Mouse (Mus musculus) heart, embryonic 14.5 days (tissue): Measurements from ENCODE around the gene Man2a1. TPM values are rescaled to one million over a fixed set of nuclear protein-coding genes. Genes with fewer than 3 reads are reported as not detected.

Source experiments
- ATAC-seq: fragments of 200-750 bp; cut with Nextera tagmentation; 2 replicates; pipeline ENCODE4 v1.8.0; 2017; ENCODE audit warnings: low read depth, moderate TSS enrichment; ENCODE audit not compliant: insufficient number of reproducible peaks, insufficient read depth, low FRiP score
- H3K27ac ChIP-seq, 2 experiments: fragments of 200-500 bp in 1 of 2; fragments of 300-500 bp in 1 of 2; sonication (generic) in 1 of 2; replicated peaks in 1 of 2; 2 replicates each; pipeline ENCODE4 v1.5.1; 2012 to 2014; ENCODE audit warnings: low read depth in 2 of 2, low read length in 2 of 2, control low read depth in 1 of 2, mild to moderate bottlenecking in 1 of 2, mixed read lengths in 1 of 2; ENCODE audit not compliant: control insufficient read depth in 1 of 2, insufficient read depth in 1 of 2
- H3K27me3 ChIP-seq: fragments of 300-500 bp; sonication (generic); 2 replicates; pipeline ENCODE4 v1.6.1; 2014; ENCODE audit warnings: mild to moderate bottlenecking, low read length, control low read depth; ENCODE audit not compliant: control insufficient read depth, insufficient read depth
- H3K36me3 ChIP-seq: fragments of 300-500 bp; sonication (generic); 2 replicates; pipeline ENCODE4 v1.6.1; 2014; ENCODE audit warnings: mild to moderate bottlenecking, control low read depth, low read length, mixed read lengths; ENCODE audit not compliant: control insufficient read depth, insufficient read depth
- H3K4me1 ChIP-seq, 2 experiments: fragments of 200-500 bp in 1 of 2; fragments of 300-500 bp in 1 of 2; sonication (generic) in 1 of 2; 2 replicates each; pipeline ENCODE4 v1.6.1; 2012 to 2014; ENCODE audit warnings: low read length in 2 of 2, control low read depth in 1 of 2, mixed read lengths in 1 of 2; ENCODE audit not compliant: control insufficient read depth in 2 of 2, insufficient read depth in 2 of 2
- H3K4me2 ChIP-seq: fragments of 300-500 bp; sonication (generic); 2 replicates; pipeline ENCODE4 v1.6.1; 2014; ENCODE audit warnings: mild to moderate bottlenecking, low read length
- H3K4me3 ChIP-seq, 2 experiments: fragments of 200-500 bp in 1 of 2; fragments of 300-500 bp in 1 of 2; sonication (generic) in 1 of 2; 2 replicates each; pipeline ENCODE4 v1.5.1; 2012 to 2014; ENCODE audit warnings: low read length in 2 of 2, mild to moderate bottlenecking in 2 of 2, control low read depth in 1 of 2, low read depth in 1 of 2, moderate library complexity in 1 of 2; ENCODE audit not compliant: control insufficient read depth in 1 of 2, insufficient read depth in 1 of 2
- H3K9ac ChIP-seq: fragments of 300-500 bp; sonication (generic); 2 replicates; pipeline ENCODE4 v1.6.1; 2014; ENCODE audit warnings: mild to moderate bottlenecking, low read length
- H3K9me3 ChIP-seq: fragments of 300-500 bp; sonication (generic); 2 replicates; pipeline ENCODE4 v1.6.1; 2016; ENCODE audit warnings: low read length, control low read depth; ENCODE audit not compliant: control insufficient read depth
- WGBS: fragments of 180-500 bp; shearing (Covaris S2); extraction: QIAGEN DNeasy Blood & Tissue Kit; methylation state at CpG from one replicate; pipeline ENCODE4 v1.1.7; 2014; 5-methylcytosine and 5-hydroxymethylcytosine counted together
- polyA plus RNA-seq: library from polyadenylated mRNA; unstranded; fragments of >200 nt; fragmentation: Nextera tagmentation; extraction: Ambion mirVana; gene quantifications from 2 replicates; pipeline ENCODE4 v1.2.1, GENCODE M21; 2014

Gene Man2a1
- 3.7 and 5.7 TPM in 2 replicates for polyA plus RNA-seq

GRCm38 (mm10) chr17:64600372-64601090 lies at the start of gene Man2a1:
Man2a1 (plus strand) TSS chr17:64600736.
- under 1% methylated on average over 50 of the region's 69 CpGs for WGBS
- Histone ChIP-seq H3K9me3 (no peaks in the 10 kb centered on the region), H3K27ac (peak within 1 kb of the TSS; percentile 76 to 91), H3K36me3 (no peaks in the 10 kb centered on the region), H3K4me2 (peak within 1 kb of the TSS; percentile 87), H3K4me1 (peaks cover 6 to 19% of the 10 kb centered on the region in 2 experiments; a peak in 2 of 4 replicates), H3K4me3 (peak within 1 kb of the TSS; percentile 65 to 88), H3K27me3 (no peaks in the 10 kb centered on the region), H3K9ac (peak within 1 kb of the TSS; percentile 93)
- ATAC-seq, result peak; percentile 96

GRCm38 (mm10) chr17:64553358-64553757 lies 47.2 kb upstream of the Man2a1 start:
- H3K4me2 ChIP-seq, result no peak overlapping the region
- no peaks in the 10 kb centered on the region for H3K27me3 ChIP-seq
- no peak overlapping the region for H3K9ac ChIP-seq
- no peaks in the 10 kb centered on the region for H3K36me3 ChIP-seq
- 86% methylated on average over 10 of the region's 10 CpGs for WGBS
- no peak overlapping the region for H3K27ac ChIP-seq
- no peaks in the 10 kb centered on the region for H3K9me3 ChIP-seq
- no peak for ATAC-seq
- no peak overlapping the region for H3K4me3 ChIP-seq
- peaks cover 0 to 3% of the 10 kb centered on the region in 2 experiments; a peak in 2 of 4 replicates for H3K4me1 ChIP-seq

GRCm38 (mm10) chr17:64554901-64555300 lies 45.6 kb upstream of the Man2a1 start:
- WGBS, result 71% methylated on average over 3 of the region's 3 CpGs
- Histone ChIP-seq H3K4me3 (no peak overlapping the region), H3K27me3 (no peaks in the 10 kb centered on the region), H3K9ac (no peak overlapping the region), H3K4me1 (peaks cover 0 to 7% of the 10 kb centered on the region in 2 experiments; a peak in 2 of 4 replicates), H3K36me3 (no peaks in the 10 kb centered on the region), H3K27ac (no peak overlapping the region), H3K4me2 (no peak overlapping the region), H3K9me3 (no peaks in the 10 kb centered on the region)
- ATAC-seq, result no peak

GRCm38 (mm10) chr17:64556661-64557445 lies 43.7 kb upstream of the Man2a1 start:
- 88% methylated on average over 22 of the region's 22 CpGs for WGBS
- Histone ChIP-seq H3K4me2 (no peak overlapping the region), H3K36me3 (no peaks in the 10 kb centered on the region), H3K9me3 (no peaks in the 10 kb centered on the region), H3K4me1 (peaks cover 0 to 7% of the 10 kb centered on the region in 2 experiments; a peak in 2 of 4 replicates), H3K4me3 (no peak overlapping the region), H3K9ac (no peak overlapping the region), H3K27me3 (no peaks in the 10 kb centered on the region), H3K27ac (no peak overlapping the region)
- no peak for ATAC-seq

- peaks cover 0 to 7% of the 10 kb centered on the region in 2 experiments; a peak in 2 of 4 replicates for H3K4me1 ChIP-seq
- no peaks in the 10 kb centered on the region for H3K9me3 ChIP-seq
- H3K9ac ChIP-seq, result no peak overlapping the region
- H3K27me3 ChIP-seq, result no peaks in the 10 kb centered on the region
- no peak overlapping the region for H3K27ac ChIP-seq
- H3K4me2 ChIP-seq, result peak overlapping the region; percentile 42
- H3K36me3 ChIP-seq, result no peaks in the 10 kb centered on the region
- 22% methylated on average over 4 of the region's 4 CpGs for WGBS
- H3K4me3 ChIP-seq, result no peak overlapping the region
- ATAC-seq, result no peak
These were observed 41.5 kb upstream of the Man2a1 start for GRCm38 (mm10) chr17:64558994-64559540.

- Histone ChIP-seq H3K36me3 (no peaks in the 10 kb centered on the region), H3K4me1 (no peaks in the 10 kb centered on the region), H3K9ac (no peak overlapping the region), H3K9me3 (peaks cover 4% of the 10 kb centered on the region; the same call in 1 of the 2 replicates), H3K4me3 (no peak overlapping the region), H3K27ac (no peak overlapping the region), H3K27me3 (no peaks in the 10 kb centered on the region), H3K4me2 (no peak overlapping the region)
- no peak for ATAC-seq
- 74% methylated on average over 6 of the region's 6 CpGs for WGBS
These were observed 34.1 kb upstream of the Man2a1 start for GRCm38 (mm10) chr17:64566435-64566834.

- no peak overlapping the region for H3K9ac ChIP-seq
- no peaks in the 10 kb centered on the region for H3K27me3 ChIP-seq
- WGBS, result 56% methylated on average over 3 of the region's 3 CpGs
- H3K4me1 ChIP-seq, result no peaks in the 10 kb centered on the region
- no peak for ATAC-seq
- H3K27ac ChIP-seq, result no peak overlapping the region
- H3K4me2 ChIP-seq, result no peak overlapping the region
- peaks cover 4% of the 10 kb centered on the region; the same call in 1 of the 2 replicates for H3K9me3 ChIP-seq
- H3K4me3 ChIP-seq, result no peak overlapping the region
- H3K36me3 ChIP-seq, result no peaks in the 10 kb centered on the region
These were observed 33.0 kb upstream of the Man2a1 start for GRCm38 (mm10) chr17:64567546-64567945.
